Mouse (Mus musculus) kidney, postnatal 10 days (tissue): Measurements from ENCODE around the gene 9130409I23Rik.
"Not testable (repeated sequence)": the region's sequence is repeated elsewhere in the genome, so short reads cannot be mapped to it uniquely, and the experiment has no call there.

Source experiments
- DNase-seq: peaks from one replicate; pipeline ENCODE4 v3.0.0; 2021; ENCODE audit warnings: mixed read lengths

Gene 9130409I23Rik

DNA sequence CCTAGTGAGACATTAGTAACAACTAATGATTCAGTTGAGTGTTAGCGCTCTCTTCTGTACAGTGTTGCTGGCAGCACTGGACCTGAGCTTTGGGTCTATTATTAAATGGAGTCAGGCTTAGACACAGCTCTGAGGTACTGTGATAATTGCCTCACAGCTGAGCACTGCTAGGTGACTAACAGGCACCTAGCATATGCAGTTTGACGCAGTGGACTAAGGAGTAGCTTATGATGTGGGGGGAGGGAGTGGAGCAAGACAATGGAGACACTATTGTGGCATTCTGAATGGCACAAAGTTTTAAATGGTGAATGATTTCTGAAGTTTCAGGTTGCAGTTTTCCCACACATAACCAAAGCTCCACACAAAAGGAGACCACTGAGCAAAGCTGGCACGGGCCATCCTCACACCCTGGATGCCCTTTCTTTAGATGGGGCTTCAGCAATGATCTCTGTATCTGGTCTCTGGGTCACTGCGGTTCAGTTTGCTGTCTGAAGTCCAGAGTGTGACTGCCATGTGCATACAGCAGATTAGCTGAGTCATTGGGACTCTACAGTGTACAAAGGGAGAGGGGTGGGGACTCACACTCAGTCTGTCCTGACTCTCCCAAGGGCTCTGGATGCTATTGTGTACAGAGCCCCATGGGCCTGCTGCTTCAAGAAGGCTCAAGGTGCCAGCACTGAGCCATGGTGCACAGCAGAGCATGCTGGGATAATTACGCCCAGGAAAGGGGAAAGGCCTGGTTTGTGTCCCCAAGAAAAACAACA, 15.8 kb upstream of the 9130409I23Rik start:
- not testable (repeated sequence) for DNase-seq

DNA sequence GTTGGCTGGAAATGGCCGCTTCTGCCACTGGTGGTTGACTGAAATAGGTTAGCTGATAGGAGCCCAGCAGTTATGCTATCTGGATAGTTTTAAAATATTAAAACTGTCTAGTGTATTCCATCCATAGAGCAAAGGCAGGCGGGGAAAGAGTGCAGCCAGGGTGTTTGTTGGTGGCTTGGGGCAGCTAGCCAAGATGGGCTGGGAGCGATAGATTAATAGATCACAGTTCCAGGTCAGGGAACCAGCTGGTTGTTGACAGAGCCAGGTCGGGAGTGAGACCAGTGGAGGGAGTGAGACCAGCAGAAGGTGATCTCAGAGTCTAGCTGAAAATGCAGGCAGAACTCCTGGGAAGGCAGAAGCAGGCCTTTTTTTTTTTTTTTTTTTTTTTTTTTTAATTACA, 13.4 kb upstream of the 9130409I23Rik start:
- DNase-seq, result peak; percentile 20

DNA sequence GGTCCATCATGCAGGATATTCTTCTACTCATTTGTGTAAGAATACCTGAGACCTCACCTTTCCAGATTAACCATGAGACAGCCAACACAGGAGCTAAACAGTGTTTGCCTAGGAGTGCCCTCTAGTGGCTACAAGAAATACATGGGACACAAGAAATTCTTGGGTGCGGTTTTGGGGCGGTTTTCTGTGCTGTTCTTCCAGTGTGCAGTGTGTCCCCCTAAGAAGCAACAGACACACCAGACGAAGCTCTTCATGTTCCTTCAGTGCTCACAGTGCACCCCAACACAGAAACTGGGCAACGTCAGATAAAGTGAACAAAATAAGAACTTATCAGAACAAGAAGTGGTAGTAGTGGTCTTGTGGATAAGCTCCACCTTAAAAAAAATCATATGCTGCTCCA, 11.4 kb upstream of the 9130409I23Rik start:
- DNase-seq, result peak; percentile 36

DNA sequence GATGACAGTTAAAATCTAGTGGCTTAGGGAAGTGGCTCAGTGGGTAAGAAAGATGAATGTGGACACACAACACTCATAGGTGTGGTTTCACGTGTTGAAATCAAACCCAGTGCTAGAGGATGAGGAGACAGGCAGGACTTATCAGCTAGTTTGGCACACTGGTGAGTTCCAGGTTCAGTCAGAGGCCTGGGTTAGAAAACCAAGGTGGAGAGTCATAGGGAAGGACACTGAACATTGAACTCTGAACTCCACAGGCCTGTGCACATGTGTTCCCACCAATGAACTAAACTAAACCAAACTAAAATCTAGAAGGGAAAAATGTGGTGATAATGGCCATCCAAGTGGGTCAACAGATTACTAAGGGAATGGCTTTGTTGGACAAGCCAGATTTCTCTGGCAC, 3.5 kb upstream of the 9130409I23Rik start:
- DNase-seq, result no peak

DNA sequence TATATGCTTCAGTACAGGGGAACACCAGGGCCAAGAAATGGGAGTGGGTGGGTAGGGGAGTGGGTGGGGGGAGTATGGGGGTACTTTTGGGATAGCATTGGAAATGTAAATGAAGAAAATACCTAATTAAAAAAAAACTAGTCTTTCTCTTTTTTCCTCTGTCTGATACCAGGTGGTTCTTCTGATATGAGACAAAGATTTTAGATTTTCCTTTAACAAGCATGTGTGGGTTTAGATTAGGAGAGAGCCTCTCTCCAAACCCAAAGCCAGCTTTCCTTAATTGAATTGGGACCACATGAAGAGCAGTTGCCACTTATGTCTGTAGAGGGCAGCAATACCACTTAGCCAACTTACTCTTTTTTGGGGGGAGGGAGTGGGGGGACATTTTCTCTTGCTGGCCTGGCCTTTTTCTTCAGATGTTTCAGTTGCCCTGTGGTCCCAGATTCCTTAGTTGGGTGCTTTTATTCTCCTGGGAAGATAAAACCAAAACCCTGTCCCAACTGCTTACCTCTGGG, 1.7 kb upstream of the 9130409I23Rik start:
- no peak for DNase-seq

DNA sequence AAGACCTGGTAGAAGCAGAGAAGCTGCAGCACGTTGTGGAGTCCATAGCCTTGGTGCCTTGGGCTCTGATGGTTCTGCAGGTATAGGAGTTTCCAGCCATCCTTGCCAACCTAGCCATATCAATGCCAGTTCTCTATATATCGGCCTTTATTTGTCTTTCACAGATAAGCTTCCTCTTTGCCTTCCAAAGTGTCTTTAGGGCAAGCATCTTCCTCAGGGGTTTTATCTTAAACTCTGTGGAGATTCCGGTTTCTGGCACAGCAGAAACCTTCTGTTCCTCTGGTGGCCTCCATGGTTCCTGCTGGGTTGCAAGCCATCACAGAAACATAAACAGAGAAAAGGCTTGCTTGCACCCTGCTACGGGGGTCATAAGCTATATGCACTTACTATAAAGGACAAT, 1.9 kb downstream of the 9130409I23Rik start:
- no peak for DNase-seq

DNA sequence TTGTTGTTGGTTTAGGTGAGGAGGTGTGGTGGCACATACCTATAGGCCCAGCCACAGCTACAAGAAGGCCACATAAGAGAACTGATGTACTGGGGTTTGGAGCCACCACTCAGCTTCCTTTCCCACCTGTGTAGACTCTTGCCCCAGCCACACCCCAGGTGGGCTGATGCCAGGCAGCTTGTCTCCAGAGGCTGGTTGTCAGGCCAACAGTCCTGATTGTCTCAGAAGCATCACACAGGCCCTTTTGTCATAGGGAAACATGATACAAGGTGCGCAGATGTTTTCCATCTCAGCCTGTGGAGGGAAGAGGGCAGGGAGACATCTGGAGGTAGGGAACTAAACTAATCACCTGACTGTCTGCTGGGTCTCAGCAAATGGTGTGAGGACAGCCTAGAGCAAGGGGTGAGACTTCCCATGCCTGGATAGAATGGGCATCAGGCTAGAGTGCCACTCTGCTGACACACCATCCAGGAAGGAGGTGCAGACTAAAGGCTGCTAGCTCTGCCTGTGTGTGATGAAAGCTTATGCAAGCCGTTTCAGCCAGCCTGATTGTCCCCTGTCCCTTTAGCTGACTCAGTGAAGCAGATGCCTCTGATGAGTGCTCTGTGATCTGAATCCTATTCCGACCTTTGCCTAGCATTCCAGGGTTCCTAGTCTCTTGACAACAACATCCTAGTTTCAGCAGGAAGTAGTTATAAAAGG, 10.9 kb downstream of the 9130409I23Rik start:
- DNase-seq, result no peak

DNA sequence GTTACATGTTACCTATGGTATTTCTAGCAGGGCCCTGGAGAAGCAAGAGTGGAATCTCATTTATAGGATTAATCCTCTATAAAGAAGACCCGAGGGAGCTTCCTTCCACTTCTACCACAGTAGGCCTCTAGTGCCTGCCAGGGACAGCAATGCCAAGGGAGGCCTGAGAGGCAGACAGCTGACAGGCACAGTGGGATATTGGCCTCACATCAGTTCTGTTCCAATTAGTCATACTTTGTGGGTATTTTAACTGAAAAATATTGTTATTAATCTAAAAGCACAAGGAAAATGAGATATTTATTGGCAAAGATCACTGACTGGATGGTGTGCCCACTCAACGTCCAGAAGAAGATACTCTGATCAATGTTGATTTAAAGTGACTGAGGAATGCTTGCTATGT, 13.0 kb downstream of the 9130409I23Rik start:
- DNase-seq, result no peak

DNA sequence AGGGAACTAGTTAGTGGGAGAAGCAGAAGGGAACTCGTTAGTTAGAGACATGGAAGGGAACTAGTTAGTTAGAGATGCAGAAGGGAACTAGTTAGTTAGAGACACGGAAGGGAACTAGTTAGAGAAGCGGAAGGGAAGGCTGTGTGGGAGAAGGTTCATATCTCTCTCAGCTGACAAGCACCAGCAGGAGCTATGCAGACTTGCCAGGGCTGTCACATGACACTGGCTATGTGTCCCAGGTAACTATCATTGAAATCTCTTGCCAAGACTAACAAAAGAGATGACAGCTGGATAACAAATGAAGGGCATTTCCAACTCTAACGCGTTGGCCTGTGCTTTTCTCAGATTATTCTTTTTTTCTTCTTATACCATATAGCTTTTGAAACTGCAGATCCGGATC, 13.6 kb downstream of the 9130409I23Rik start:
- DNase-seq, result no peak

DNA sequence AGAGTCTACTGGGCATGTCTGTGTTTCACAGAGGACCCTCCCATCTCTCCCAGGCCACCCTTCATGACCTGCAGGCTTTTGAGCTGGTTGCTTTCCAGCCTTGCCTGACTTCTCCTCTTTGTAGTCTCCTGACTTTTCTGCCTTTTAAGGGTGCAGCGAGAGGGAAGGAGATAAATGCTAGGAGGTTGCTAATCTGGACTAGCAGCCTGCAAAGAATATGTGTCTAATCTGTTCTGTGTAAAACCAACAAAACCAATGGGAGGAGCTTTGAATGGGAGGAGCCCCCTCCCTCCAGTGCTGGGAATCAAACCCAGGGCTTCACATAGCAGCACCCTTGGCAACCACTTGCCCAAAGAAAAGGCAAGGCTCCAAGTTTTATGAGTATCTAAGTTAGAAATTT, 17.3 kb downstream of the 9130409I23Rik start:
- no peak for DNase-seq

DNA sequence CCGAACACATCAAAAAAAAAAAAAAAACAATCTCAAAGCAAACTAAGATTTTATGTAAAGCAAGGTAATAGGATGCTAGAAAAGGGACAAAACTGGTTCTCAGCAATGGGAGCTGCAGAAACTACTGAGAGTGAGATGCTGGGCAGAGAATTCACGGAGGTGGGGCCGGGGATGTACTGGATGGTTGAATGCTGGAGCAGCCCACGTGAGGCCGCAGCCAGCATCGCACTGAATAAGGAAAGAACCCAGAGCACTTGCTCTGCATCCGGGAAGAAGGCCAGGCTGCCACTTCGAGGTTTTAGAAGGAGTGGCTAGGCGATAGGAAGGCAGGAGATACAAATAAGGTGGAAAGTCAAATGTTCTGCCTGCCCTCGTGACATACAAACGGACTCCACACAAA, 18.6 kb downstream of the 9130409I23Rik start:
- no peak for DNase-seq

DNA sequence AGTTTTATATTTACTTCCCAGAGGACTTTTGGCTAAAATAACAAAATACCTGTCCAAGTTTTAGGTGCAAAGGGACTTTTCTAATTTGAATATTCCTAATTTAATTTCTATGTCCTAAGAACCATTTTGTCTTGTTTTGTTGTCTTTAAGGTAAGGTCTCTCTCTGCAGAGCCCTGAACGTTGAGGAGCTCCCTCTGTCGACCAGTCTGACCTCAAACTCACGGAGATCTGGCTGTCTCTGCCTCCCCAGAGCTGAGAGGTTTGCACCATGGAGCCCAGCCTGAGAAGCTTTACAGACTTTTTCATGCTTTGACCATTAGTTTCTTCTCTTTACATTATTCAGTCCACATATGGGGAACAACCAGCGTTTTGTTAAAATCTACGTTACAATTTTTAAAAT, 22.0 kb downstream of the 9130409I23Rik start:
- no peak for DNase-seq

DNA sequence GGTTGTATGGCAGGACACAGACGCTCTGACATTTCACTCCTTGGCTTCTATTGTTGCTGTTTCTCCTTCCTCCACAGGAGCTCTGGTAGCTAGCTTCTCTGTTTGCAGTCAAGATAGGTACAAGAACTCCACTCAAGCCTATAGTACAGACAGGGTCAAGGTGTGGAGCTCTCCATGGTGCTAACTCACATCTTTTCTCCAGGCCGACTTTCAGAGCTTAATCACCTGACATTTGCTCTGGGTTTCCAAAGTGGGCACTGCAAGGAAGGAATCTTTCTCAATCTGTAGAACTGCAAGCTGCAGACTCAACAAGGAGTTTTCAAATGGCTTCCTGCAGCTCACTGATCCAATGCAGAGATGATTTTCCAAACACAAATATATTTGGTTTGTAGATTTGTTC, 33.0 kb downstream of the 9130409I23Rik start:
- DNase-seq, result peak; percentile 43

DNA sequence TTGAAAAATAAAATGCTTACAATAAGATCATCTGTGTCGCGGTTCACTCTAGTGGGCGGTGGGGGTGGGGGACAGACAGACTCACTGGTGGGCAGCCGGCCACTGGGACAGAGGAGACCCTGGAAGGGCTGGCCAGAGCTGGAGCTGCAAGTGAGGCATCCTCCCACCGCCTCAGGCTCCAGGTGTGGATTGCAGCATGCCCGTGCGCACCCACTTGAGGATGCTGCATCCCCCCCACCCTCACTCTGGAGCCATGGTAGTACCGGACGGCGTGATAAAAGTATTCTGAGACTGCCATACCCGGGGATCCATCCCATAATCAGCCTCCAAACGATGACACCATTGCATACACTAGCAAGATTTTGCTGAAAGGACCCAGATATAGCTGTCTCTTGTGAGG, 39.0 kb downstream of the 9130409I23Rik start:
- DNase-seq, result no peak
